Mouse (Mus musculus): ENCODE measurements at regions not wholly inside any gene's neighbourhood (a gene's known extent, or its start where the extent isn't known, plus 50 kb on each side); places are given as distances from the start of the nearest gene placed in this dataset.

- DNase-seq (ENCODE audit: low read depth): no peak
These were observed 63.1 kb downstream of the Gm11011 start for GRCm38 (mm10) chr2:169524429-169524828.

GRCm38 (mm10) chr2:169519941-169520340 lies 67.6 kb downstream of the Gm11011 start:
- no peak for DNase-seq (ENCODE audit: low read depth)

GRCm38 (mm10) chr2:169515350-169515749 lies 72.2 kb downstream of the Gm11011 start:
- DNase-seq (ENCODE audit: low read depth): no peak

- DNase-seq (ENCODE audit: low read depth): no peak
These were observed 76.8 kb downstream of the Gm11011 start for GRCm38 (mm10) chr2:169510741-169511140.

- no peak for DNase-seq (ENCODE audit: low read depth)
These were observed 78.1 kb downstream of the Gm11011 start for GRCm38 (mm10) chr2:169509406-169509805.

GRCm38 (mm10) chr2:169504416-169505057 lies 83.0 kb downstream of the Gm11011 start:
- DNase-seq (ENCODE audit: low read depth): no peak

- DNase-seq (ENCODE audit: low read depth): no peak
These were observed 84.0 kb downstream of the Gm11011 start for GRCm38 (mm10) chr2:169503598-169503958.

- no peak for DNase-seq (ENCODE audit: low read depth)
These were observed 84.6 kb downstream of the Gm11011 start for GRCm38 (mm10) chr2:169502717-169503597.

- no peak for DNase-seq (ENCODE audit: low read depth)
These were observed 85.7 kb downstream of the Gm11011 start for GRCm38 (mm10) chr2:169501736-169502340.

- no peak for DNase-seq (ENCODE audit: low read depth)
These were observed 92.2 kb downstream of the Gm11011 start for GRCm38 (mm10) chr2:169495368-169495767.

- no peak for DNase-seq (ENCODE audit: low read depth)
These were observed 92.8 kb downstream of the Gm11011 start for GRCm38 (mm10) chr2:169494503-169495311.

GRCm38 (mm10) chr2:169493609-169494275 lies 93.8 kb downstream of the Gm11011 start:
- no peak for DNase-seq (ENCODE audit: low read depth)

- no peak for DNase-seq (ENCODE audit: low read depth)
These were observed 103.6 kb downstream of the Gm11011 start for GRCm38 (mm10) chr2:169483934-169484333.

GRCm38 (mm10) chr2:169481731-169482465 lies 105.6 kb downstream of the Gm11011 start:
- DNase-seq (ENCODE audit: low read depth): no peak

GRCm38 (mm10) chr2:169474418-169475112 lies 113.0 kb downstream of the Gm11011 start:
- no peak for DNase-seq (ENCODE audit: low read depth)

GRCm38 (mm10) chr2:169469538-169469937 lies 118.0 kb downstream of the Gm11011 start:
- DNase-seq (ENCODE audit: low read depth): no peak

GRCm38 (mm10) chr2:169467621-169468020 lies 119.9 kb downstream of the Gm11011 start:
- no peak for DNase-seq (ENCODE audit: low read depth)

- DNase-seq (ENCODE audit: low read depth): no peak
These were observed 123.4 kb downstream of the Gm11011 start for GRCm38 (mm10) chr2:169464106-169464505.

GRCm38 (mm10) chr2:169461491-169462039 lies 126.0 kb downstream of the Gm11011 start:
- DNase-seq (ENCODE audit: low read depth): no peak

GRCm38 (mm10) chr2:169452956-169453355 lies 134.6 kb downstream of the Gm11011 start:
- no peak for DNase-seq (ENCODE audit: low read depth)
